Mouse (Mus musculus): ENCODE data around the gene Smad3.

Smad3 gene

GRCm38 (mm10) chr9:63771676-63772075 lies 13.9 kb upstream of the Smad3 start:
- DNase-seq, result no peak

GRCm38 (mm10) chr9:63761367-63762094 lies 3.7 kb upstream of the Smad3 start:
- DNase-seq, result no peak

GRCm38 (mm10) chr9:63760783-63761182 lies 3.0 kb upstream of the Smad3 start:
- no peak for DNase-seq

GRCm38 (mm10) chr9:63759973-63760722 lies 2.4 kb upstream of the Smad3 start:
- DNase-seq, result no peak

GRCm38 (mm10) chr9:63758641-63759391 lies 1.0 kb upstream of the Smad3 start:
- no peak for DNase-seq

GRCm38 (mm10) chr9:63757462-63757772 lies 377 bp downstream of the Smad3 start:
- DNase-seq, result no peak

GRCm38 (mm10) chr9:63756581-63757461 lies 973 bp downstream of the Smad3 start:
- DNase-seq, result peak; percentile 51

GRCm38 (mm10) chr9:63755671-63756543 lies 1.9 kb downstream of the Smad3 start:
- DNase-seq, result peak; percentile 56

- no peak for DNase-seq
Observed at GRCm38 (mm10) chr9:63754556-63755510, 3.0 kb downstream of the Smad3 start.

GRCm38 (mm10) chr9:63754039-63754438 lies 3.8 kb downstream of the Smad3 start:
- no peak for DNase-seq

GRCm38 (mm10) chr9:63753359-63753758 lies 4.4 kb downstream of the Smad3 start:
- no peak for DNase-seq

- DNase-seq, result no peak
Observed at GRCm38 (mm10) chr9:63752576-63752975, 5.2 kb downstream of the Smad3 start.

GRCm38 (mm10) chr9:63751325-63751724 lies 6.5 kb downstream of the Smad3 start:
- DNase-seq, result no peak

GRCm38 (mm10) chr9:63750360-63750974 lies 7.3 kb downstream of the Smad3 start:
- DNase-seq, result no peak

- no peak for DNase-seq
Observed at GRCm38 (mm10) chr9:63749296-63749915, 8.4 kb downstream of the Smad3 start.

- no peak for DNase-seq
Observed at GRCm38 (mm10) chr9:63747645-63748295, 10.0 kb downstream of the Smad3 start.

GRCm38 (mm10) chr9:63746980-63747379 lies 10.8 kb downstream of the Smad3 start:
- DNase-seq, result no peak

- no peak for DNase-seq
Observed at GRCm38 (mm10) chr9:63745821-63746632, 11.8 kb downstream of the Smad3 start.
